ENCODE assay signal across 25 mouse cellular contexts in genomic region chr2:126496838-126497237, GRCm38 (mm10). TPM values are rescaled to one million over a fixed set of nuclear protein-coding genes. Genes with fewer than 3 reads are reported as not detected.
DNase-seq lines count a peak whose midpoint lies in the region; ATAC-seq and TF ChIP-seq lines count a peak whose summit lies in the region.
"Had no signal": no experiment of that assay in that cellular context is flagged by ENCODE, and none has a peak within 500 bp of the region (broad histone marks: within the 10 kb centered on the region; RNA-seq: fewer than 3 reads in every experiment).

No protein-coding gene starts in this region.

- H3K4me1 ChIP-seq in liver, postnatal 0 days (ENCODE audit: insufficient read depth): 0 out of 2 replicates have a peak, but pooled peaks cover 2% of the 10 kb centered on the region
- peaks cover 8% of the 10 kb centered on the region; the same call in 1 of the 2 replicates for H3K4me1 ChIP-seq in bone marrow, adult 2 months (ENCODE audit: control insufficient read depth, insufficient read depth, low read length)
- H3K4me1 ChIP-seq in brown adipose tissue, adult 24 weeks (ENCODE audit: control insufficient read depth, insufficient read depth, insufficient read length, low read length): no peaks in the 10 kb centered on the region
- no peaks in the 10 kb centered on the region for H3K4me1 ChIP-seq in forebrain, embryonic 12.5 days
- H3K4me1 ChIP-seq: embryonic facial prominence, embryonic 10.5 days; heart, embryonic 12.5 days; hindbrain, embryonic 12.5 days; lung, embryonic 15.5 days had no signal

- H3K27me3 ChIP-seq in liver, postnatal 0 days (ENCODE audit: insufficient read depth, low read length): no peaks in the 10 kb centered on the region
- no peaks in the 10 kb centered on the region for H3K27me3 ChIP-seq in forebrain, embryonic 12.5 days
- H3K27me3 ChIP-seq: heart, embryonic 12.5 days; hindbrain, embryonic 12.5 days; lung, embryonic 15.5 days; megakaryocyte, embryonic 14.5 days; neural tube, embryonic 13.5 days had no signal

- H3K36me3 ChIP-seq in liver, postnatal 0 days (replicated peaks; ENCODE audit: insufficient read depth, low read length): no peaks in the 10 kb centered on the region
- H3K36me3 ChIP-seq in forebrain, embryonic 12.5 days (replicated peaks): no peaks in the 10 kb centered on the region
- H3K36me3 ChIP-seq: embryonic facial prominence, embryonic 10.5 days; heart, embryonic 12.5 days; hindbrain, embryonic 12.5 days; lung, embryonic 15.5 days; neural tube, embryonic 13.5 days had no signal

- peak; percentile 23 for DNase-seq in liver, postnatal 0 days
- DNase-seq in liver: no peak
- DNase-seq in adrenal gland, postnatal 25 days: no peak
- DNase-seq: cerebellum, adult 11 months; cerebellum, adult 9-11 months; forebrain, postnatal 0 days; heart, postnatal 10 days; midbrain, embryonic 14.5 days; right cerebral cortex, postnatal 4 days had no signal

- H3K4me3 ChIP-seq in liver, postnatal 0 days (ENCODE audit: low read depth, low read length): no peak overlapping the region
- H3K4me3 ChIP-seq in bone marrow, adult 2 months (replicated peaks; ENCODE audit: control insufficient read depth, low read depth, low read length): no peak overlapping the region
- no peak overlapping the region for H3K4me3 ChIP-seq in brown adipose tissue, adult 24 weeks (ENCODE audit: insufficient read depth, low read depth, low read length)
- H3K4me3 ChIP-seq in forebrain, embryonic 12.5 days (replicated peaks): no peak overlapping the region
- H3K4me3 ChIP-seq: embryonic facial prominence, embryonic 10.5 days; heart, embryonic 12.5 days; hindbrain, embryonic 12.5 days; left cerebral cortex, adult 2 months; lung, embryonic 15.5 days; neural tube, embryonic 13.5 days had no signal

- WGBS in liver, postnatal 0 days (ENCODE audit: insufficient replicate concordance): 48% methylated on average over 9 of the region's 9 CpGs
- 16% methylated on average over 9 of the region's 9 CpGs for WGBS in bone marrow, adult 2 months
- WGBS in forebrain, embryonic 12.5 days: 74% methylated on average over 9 of the region's 9 CpGs

- 0 out of 2 replicates have a peak overlapping the region, but pooled peaks have one; percentile 25 for H3K27ac ChIP-seq in liver, postnatal 0 days (ENCODE audit: low read depth)
- H3K27ac ChIP-seq in bone marrow, adult 2 months (ENCODE audit: control insufficient read depth, insufficient read depth, low read depth, low read length, poor library complexity): peak overlapping the region; percentile 55
- peak overlapping the region; percentile 69 for H3K27ac ChIP-seq in brown adipose tissue, adult 24 weeks (replicated peaks; ENCODE audit: low read depth, low read length)
- H3K27ac ChIP-seq in forebrain, embryonic 12.5 days: no peak overlapping the region
- H3K27ac ChIP-seq: embryonic facial prominence, embryonic 10.5 days; hindbrain, embryonic 12.5 days; left cerebral cortex, adult 2 months; lung, embryonic 15.5 days; neural tube, embryonic 13.5 days; stomach, postnatal 0 days had no signal

- H3K9me3 ChIP-seq in liver, postnatal 0 days (ENCODE audit: low read length): no peaks in the 10 kb centered on the region
- no peaks in the 10 kb centered on the region for H3K9me3 ChIP-seq in forebrain, embryonic 12.5 days
- H3K9me3 ChIP-seq: embryonic facial prominence, embryonic 10.5 days; heart, embryonic 12.5 days; hindbrain, embryonic 12.5 days; lung, embryonic 15.5 days; megakaryocyte, embryonic 14.5 days; neural tube, embryonic 13.5 days had no signal

- no peak for ATAC-seq in liver, postnatal 0 days
- peak; percentile 53 for ATAC-seq in megakaryocyte progenitor cell, adult 5-6 weeks (replicated peaks; ENCODE audit: poor library complexity)
- ATAC-seq in forebrain, embryonic 12.5 days (ENCODE audit: low FRiP score): no peak
- ATAC-seq: forebrain, postnatal 0 days; intestine, postnatal 0 days had no signal

- peak overlapping the region; percentile 26; the same call in 1 of the 2 replicates for H3K4me2 ChIP-seq in liver, postnatal 0 days (ENCODE audit: low read depth, low read length)
- no peak overlapping the region for H3K4me2 ChIP-seq in forebrain, embryonic 12.5 days
- H3K4me2 ChIP-seq: heart, embryonic 12.5 days; hindbrain, embryonic 12.5 days; liver, embryonic 11.5 days; lung, embryonic 15.5 days; neural tube, embryonic 13.5 days had no signal

- TF ChIP-seq EP300 in liver, postnatal 0 days (IDR thresholded peaks at IDR 0.05; ENCODE audit: low read depth): no peak

- H3K9ac ChIP-seq in liver, postnatal 0 days (replicated peaks): no peak overlapping the region
- no peak overlapping the region for H3K9ac ChIP-seq in forebrain, embryonic 12.5 days
- H3K9ac ChIP-seq: forebrain, postnatal 0 days; heart, embryonic 12.5 days; hindbrain, embryonic 12.5 days; lung, embryonic 15.5 days; neural tube, embryonic 13.5 days had no signal

- TF ChIP-seq POLR2A in bone marrow, adult 2 months (IDR thresholded peaks at IDR 0.05; ENCODE audit: borderline replicate concordance, control insufficient read depth, low read depth, low read length): no peak

- TF ChIP-seq CTCF in liver, postnatal 0 days (IDR thresholded peaks at IDR 0.05; ENCODE audit: low read depth): no peak
- TF ChIP-seq CTCF in bone marrow, adult 2 months (IDR thresholded peaks at IDR 0.05; ENCODE audit: control insufficient read depth, insufficient read depth, low read length): no peak

RNA-seq across cellular contexts. Expression of gene Atp8b4, which starts 3.6 kb away (rescaled TPM):
- 3.4 and 5.2 TPM in 2 replicates for polyA plus RNA-seq in liver, postnatal 0 days (2015; fragmentation: Nextera tagmentation; extraction: Ambion mirVana)
- 8.3 and 25.1 TPM in 2 replicates for polyA plus RNA-seq in bone marrow, adult 2 months (2011; ENCODE audit: insufficient read depth, insufficient read length, low replicate concordance, missing spikeins)
- 0.21 and 0.44 TPM in 2 replicates for polyA plus RNA-seq in brown adipose tissue, adult 24 weeks (2012; ENCODE audit: insufficient read depth, insufficient read length, missing spikeins)
- 276 and 297 TPM in 2 replicates for total RNA-seq in megakaryocyte progenitor cell, adult 5-6 weeks (2015)
- total RNA-seq in megakaryocyte progenitor cell, adult 5-6 weeks (2017): 305 and 319 TPM in 2 replicates
- polyA plus RNA-seq in forebrain, embryonic 12.5 days (2016; fragmentation: Nextera tagmentation; extraction: Ambion mirVana): 0.93 and 2.5 TPM in 2 replicates
- total RNA-seq in adrenal gland, postnatal 25 days (2021): 0.82 and 1.00 TPM in 2 replicates
- total RNA-seq: forebrain, postnatal 0 days had no signal
- polyA plus RNA-seq: cortical plate, adult 2 months; neural tube, embryonic 13.5 days had no signal

RNA-seq across cellular contexts. Expression of gene Slc27a2, which starts 55.4 kb away (rescaled TPM):
- 1,036 and 1,041 TPM in 2 replicates for polyA plus RNA-seq in liver, postnatal 0 days (2015; fragmentation: Nextera tagmentation; extraction: Ambion mirVana)
- 0.77 and 13.0 TPM in 2 replicates for polyA plus RNA-seq in bone marrow, adult 2 months (2011; ENCODE audit: insufficient read depth, insufficient read length, low replicate concordance, missing spikeins)
- polyA plus RNA-seq in brown adipose tissue, adult 24 weeks (2012; ENCODE audit: insufficient read depth, insufficient read length, missing spikeins): 53.3 and 74.1 TPM in 2 replicates
- total RNA-seq in megakaryocyte progenitor cell, adult 5-6 weeks (2015): 0.10 TPM in 1 of 2 replicates, not detected in the other
- total RNA-seq in megakaryocyte progenitor cell, adult 5-6 weeks (2017): 0.04 and 0.54 TPM in 2 replicates
- polyA plus RNA-seq in forebrain, embryonic 12.5 days (2016; fragmentation: Nextera tagmentation; extraction: Ambion mirVana): 5.2 and 8.8 TPM in 2 replicates
- total RNA-seq in adrenal gland, postnatal 25 days (2021): 18.8 and 40.4 TPM in 2 replicates
- polyA plus RNA-seq: limb, embryonic 11.5 days had no signal

Comparison
In these comparisons a context has a peak if more than half of its experiments do, and no peak if none do; other contexts are left out.
1. RNA of gene Slc27a2, which starts 55.4 kb away (polyA plus RNA-seq): 1,036 to 1,041 TPM in liver, postnatal 0 days; 53.3 to 74.1 TPM in brown adipose tissue, adult 24 weeks, 0.77 to 13.0 TPM in bone marrow, adult 2 months and 5.2 to 8.8 TPM in forebrain, embryonic 12.5 days; every median in the first group is over 10 times any median in the second.